23 mouse cellular contexts compared by ENCODE assay signal in the genomic region with DNA sequence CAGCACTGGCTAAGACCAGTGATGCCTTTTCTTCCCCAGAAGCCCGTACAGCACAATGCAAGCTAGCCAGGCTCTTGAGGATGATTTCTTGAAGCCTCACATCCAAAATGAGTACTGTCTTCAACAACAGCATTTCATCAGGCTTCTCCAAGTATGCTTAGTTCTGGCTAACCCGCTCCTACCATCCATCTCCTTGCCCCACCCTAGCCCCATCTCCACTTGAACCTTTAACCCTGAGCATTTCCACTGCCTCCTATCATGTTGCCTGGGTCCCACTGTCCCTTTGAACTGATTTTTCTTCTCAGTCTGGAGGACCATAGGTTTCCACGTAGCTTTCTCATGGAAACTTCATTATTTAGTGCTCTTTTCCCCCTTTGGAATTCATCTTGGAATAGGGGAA. TPM values are rescaled to one million over a fixed set of nuclear protein-coding genes. Genes with fewer than 3 reads are reported as not detected.
DNase-seq lines count a peak whose midpoint lies in the region; ATAC-seq lines count a peak whose summit lies in the region.
"Had no signal": no experiment of that assay in that cellular context is flagged by ENCODE, and none has a peak within 500 bp of the region (broad histone marks: within the 10 kb centered on the region; RNA-seq: fewer than 3 reads in every experiment).

No protein-coding gene starts in this region.

- H3K9me3 ChIP-seq in heart, embryonic 12.5 days (replicated peaks) = no peaks in the 10 kb centered on the region
- no peaks in the 10 kb centered on the region for H3K9me3 ChIP-seq in limb, embryonic 12.5 days
- H3K9me3 ChIP-seq in liver, embryonic 15.5 days (replicated peaks) = no peaks in the 10 kb centered on the region
- H3K9me3 ChIP-seq: embryonic facial prominence, embryonic 15.5 days; neural tube, embryonic 12.5 days had no signal

- no peak for DNase-seq in heart, postnatal 14 days
- DNase-seq in c-Kit-negative CD71-positive TER-119-positive erythroid progenitor cells, embryonic 14.5 days (ENCODE audit: low read depth, low spot score) = peak; percentile 41
- DNase-seq in lung, adult 18-20 months = no peak
- no peak for DNase-seq in kidney, adult 9 months
- DNase-seq in embryo, embryonic 10.5 days (ENCODE audit: low spot score) = no peak
- DNase-seq: cerebellum, postnatal 10 days; embryo, embryonic 11 days; gastrocnemius, postnatal 14 days; heart, postnatal 36 days; right cerebral cortex, adult 18-20 months; thymus, postnatal 14 days had no signal

- 0 out of 2 replicates have a peak overlapping the region, but pooled peaks have one; percentile 72 for H3K27ac ChIP-seq in heart, embryonic 12.5 days (ENCODE audit: poor library complexity, severe bottlenecking)
- H3K27ac ChIP-seq in limb, embryonic 12.5 days = peak overlapping the region; percentile 68; the same call in 1 of the 2 replicates
- peak overlapping the region; percentile 90 for H3K27ac ChIP-seq in liver, embryonic 15.5 days (replicated peaks)
- H3K27ac ChIP-seq: embryonic facial prominence, embryonic 15.5 days; hindbrain, embryonic 14.5 days; neural tube, embryonic 12.5 days had no signal

- no peaks in the 10 kb centered on the region for H3K36me3 ChIP-seq in heart, embryonic 12.5 days
- H3K36me3 ChIP-seq in limb, embryonic 12.5 days = no peaks in the 10 kb centered on the region
- H3K36me3 ChIP-seq in liver, embryonic 15.5 days (replicated peaks) = no peaks in the 10 kb centered on the region
- H3K36me3 ChIP-seq: embryonic facial prominence, embryonic 15.5 days; neural tube, embryonic 12.5 days had no signal

- H3K4me1 ChIP-seq in heart, embryonic 12.5 days (replicated peaks) = peaks cover 44% of the 10 kb centered on the region
- peaks cover 38% of the 10 kb centered on the region for H3K4me1 ChIP-seq in limb, embryonic 12.5 days (replicated peaks)
- H3K4me1 ChIP-seq in liver, embryonic 15.5 days (replicated peaks) = peaks cover 94% of the 10 kb centered on the region
- H3K4me1 ChIP-seq: embryonic facial prominence, embryonic 15.5 days; neural tube, embryonic 12.5 days had no signal

- no peak overlapping the region for H3K4me3 ChIP-seq in heart, embryonic 12.5 days
- no peak overlapping the region for H3K4me3 ChIP-seq in limb, embryonic 12.5 days (replicated peaks)
- peak overlapping the region; percentile 11 for H3K4me3 ChIP-seq in liver, embryonic 15.5 days (replicated peaks)
- H3K4me3 ChIP-seq: embryonic facial prominence, embryonic 15.5 days; neural tube, embryonic 12.5 days had no signal

- 77% methylated on average over 3 of the region's 3 CpGs for WGBS in heart, embryonic 12.5 days
- 84% methylated on average over 3 of the region's 3 CpGs for WGBS in limb, embryonic 12.5 days
- WGBS in liver, embryonic 15.5 days (ENCODE audit: insufficient replicate concordance) = 36% methylated on average over 3 of the region's 3 CpGs

- intact Hi-C loops in heart, postnatal 14 days (cut with DNase I) = no loop called here

- H3K9ac ChIP-seq in heart, embryonic 12.5 days = no peak overlapping the region
- no peak overlapping the region for H3K9ac ChIP-seq in limb, embryonic 12.5 days (replicated peaks)
- H3K9ac ChIP-seq in liver, embryonic 15.5 days = no peak overlapping the region
- H3K9ac ChIP-seq: embryonic facial prominence, embryonic 15.5 days; hindbrain, embryonic 14.5 days; neural tube, embryonic 12.5 days had no signal

- H3K4me2 ChIP-seq in heart, embryonic 12.5 days = no peak overlapping the region
- H3K4me2 ChIP-seq in limb, embryonic 12.5 days = no peak overlapping the region
- peak overlapping the region; percentile 73 for H3K4me2 ChIP-seq in liver, embryonic 15.5 days
- H3K4me2 ChIP-seq: embryonic facial prominence, embryonic 15.5 days; hindbrain, embryonic 14.5 days; neural tube, embryonic 12.5 days had no signal

- no peaks in the 10 kb centered on the region for H3K27me3 ChIP-seq in heart, embryonic 12.5 days (replicated peaks)
- no peaks in the 10 kb centered on the region; the same call in 1 of the 2 replicates for H3K27me3 ChIP-seq in limb, embryonic 12.5 days
- no peaks in the 10 kb centered on the region for H3K27me3 ChIP-seq in liver, embryonic 15.5 days
- H3K27me3 ChIP-seq: CH12.LX; embryonic facial prominence, embryonic 15.5 days; neural tube, embryonic 12.5 days had no signal

- peak; percentile 61; the same call in 1 of the 2 replicates for ATAC-seq in heart, embryonic 12.5 days (ENCODE audit: insufficient number of reproducible peaks, low FRiP score)
- ATAC-seq in limb, embryonic 12.5 days (ENCODE audit: insufficient number of reproducible peaks, insufficient read depth, low FRiP score, low TSS enrichment, low read depth) = no peak
- ATAC-seq in liver, embryonic 15.5 days (ENCODE audit: insufficient read depth) = peak; percentile 78
- ATAC-seq: forebrain, embryonic 14.5 days had no signal

RNA-seq across cellular contexts. Expression of gene Glrp1, which starts 17.5 kb away (rescaled TPM):
- 0.09 and 0.11 TPM in 2 replicates for polyA plus RNA-seq in heart, embryonic 12.5 days (2016; fragmentation: Nextera tagmentation; extraction: Ambion mirVana)
- not detected for total RNA-seq in heart, postnatal 14 days (2021)
- polyA plus RNA-seq in limb, embryonic 12.5 days (2016; fragmentation: Nextera tagmentation; extraction: Ambion mirVana) = not detected in 2 replicates
- polyA plus RNA-seq in liver, embryonic 15.5 days (2015; fragmentation: Nextera tagmentation; extraction: Ambion mirVana) = 0.06 and 0.09 TPM in 2 replicates
- total RNA-seq: adrenal gland, adult 18-20 months; gastrocnemius, postnatal 14 days; heart, postnatal 36 days; layer of hippocampus, postnatal 14 days had no signal
- polyA plus RNA-seq: forebrain, embryonic 14.5 days; hindbrain, embryonic 14.5 days; intestine, embryonic 14.5 days; kidney, embryonic 16.5 days; neural tube, embryonic 12.5 days had no signal
